Mouse (Mus musculus) heart, postnatal 25 days (tissue): ENCODE results near the gene Slc25a38. TPM values are rescaled to one million over a fixed set of nuclear protein-coding genes. Genes with fewer than 3 reads are reported as not detected.
A peak's percentile ranks its signal among the peaks of the same experiment; 100 is the strongest.

Experiments used
- DNase-seq: peaks from one replicate; pipeline ENCODE4 v3.0.0; 2022; ENCODE audit warnings: low spot score
- intact Hi-C: fragments of 180-260 bp; cut with DNase I; formaldehyde crosslinking; loops from one replicate; pipeline ENCODE4 v1.15.1; 2025
- total RNA-seq, 2 experiments: library from RNA; stranded (reverse); gene quantifications; 2 replicates each; pipeline ENCODE4 v1.2.3; 2021

Slc25a38 gene
- total RNA-seq, 2 experiments from 2014 or later, result 16.7 to 18.4 TPM

- DNase-seq, result no peak
- intact Hi-C loops, result no loop called here
Measured at GRCm38 (mm10) chr9:120133755-120134475, 23.7 kb downstream of the Slc25a38 start.

DNA sequence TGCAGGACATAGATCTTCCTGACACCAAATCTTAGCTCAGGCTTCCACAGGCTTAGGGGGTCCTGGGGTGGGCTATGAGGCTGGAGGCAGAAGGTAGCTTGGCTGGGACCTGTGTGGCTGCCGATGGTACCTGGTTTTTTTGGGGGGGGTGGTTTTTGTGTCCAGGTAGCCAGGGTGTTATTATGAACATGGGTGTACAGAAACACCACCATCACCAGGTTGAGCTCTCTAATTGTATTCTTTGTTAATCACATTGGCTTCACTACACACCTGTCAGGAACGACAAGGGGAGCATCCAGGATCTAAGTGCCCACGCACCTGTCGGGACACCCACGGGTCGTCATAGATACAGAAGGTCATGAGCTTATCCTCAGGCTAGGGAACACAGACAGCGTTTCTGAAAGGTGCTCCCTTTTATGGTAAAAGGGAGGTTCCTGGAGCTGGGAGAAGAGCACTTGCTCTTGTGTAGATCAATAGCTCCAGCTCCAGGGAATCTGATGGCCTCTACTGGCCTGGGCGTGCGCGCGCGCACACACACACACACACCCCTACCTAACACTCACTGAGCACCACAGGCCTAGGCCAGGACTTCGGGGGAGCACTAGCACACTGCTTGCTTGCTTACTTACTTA lies 24.5 kb downstream of the Slc25a38 start:
- intact Hi-C loops, result no loop called here
- DNase-seq, result no peak

- DNase-seq, result no peak
- intact Hi-C loops, result no loop called here
Measured at GRCm38 (mm10) chr9:120135454-120135853, 25.3 kb downstream of the Slc25a38 start.

GRCm38 (mm10) chr9:120140652-120141051 lies 30.5 kb downstream of the Slc25a38 start:
- DNase-seq, result peak; percentile 14
- intact Hi-C loops, result loop anchor here (2.0 to 5.0 kb wide), 3 partner anchors 30 to 287 kb away; no protein-coding TSS in a partner anchor

GRCm38 (mm10) chr9:120144474-120144873 lies 34.3 kb downstream of the Slc25a38 start:
- intact Hi-C loops, result loop anchor here (5.0 kb wide), 2 partner anchors 233 to 283 kb away; no protein-coding TSS in a partner anchor
- no peak for DNase-seq

- no peak for DNase-seq
- intact Hi-C loops, result no loop called here
Measured at GRCm38 (mm10) chr9:120149222-120149828, 39.2 kb downstream of the Slc25a38 start, which contains the start of gene Mobp. TSS of gene Mobp (plus strand) at chr9:120149707.

- DNase-seq, result no peak
- intact Hi-C loops, result no loop called here
Measured at GRCm38 (mm10) chr9:120151152-120151551, 41.0 kb downstream of the Slc25a38 start.

GRCm38 (mm10) chr9:120151906-120152399 lies 41.8 kb downstream of the Slc25a38 start:
- intact Hi-C loops, result no loop called here
- DNase-seq, result no peak

- DNase-seq, result no peak
- intact Hi-C loops, result no loop called here
Measured at GRCm38 (mm10) chr9:120158047-120158446, 47.9 kb downstream of the Slc25a38 start.

- intact Hi-C loops, result no loop called here
- DNase-seq, result no peak
Measured at GRCm38 (mm10) chr9:120163862-120164261, 53.7 kb downstream of the Slc25a38 start.

- no peak for DNase-seq
- intact Hi-C loops, result no loop called here
Measured at GRCm38 (mm10) chr9:120167826-120168225, 57.7 kb downstream of the Slc25a38 start.

DNA sequence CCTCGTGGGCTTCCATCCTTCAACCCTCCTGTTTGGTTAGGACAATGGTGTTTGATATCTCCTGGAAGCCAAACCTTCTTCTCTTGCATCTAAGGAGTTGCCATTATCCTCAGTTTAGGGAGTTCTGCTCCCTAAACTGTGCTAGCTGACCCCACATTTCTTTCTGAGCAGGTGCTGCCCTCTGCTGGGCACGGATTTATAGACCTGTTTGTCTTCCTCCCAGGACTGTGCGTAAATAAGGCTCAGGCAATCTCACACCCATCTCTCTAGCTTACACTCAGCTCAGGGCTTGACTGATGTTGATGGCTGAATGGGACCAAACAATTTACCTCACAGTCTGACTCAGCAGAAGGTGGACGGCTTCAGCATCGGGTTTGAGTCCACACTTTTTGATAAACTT lies 61.1 kb downstream of the Slc25a38 start:
- DNase-seq, result no peak
- intact Hi-C loops, result loop anchor here (2.0 kb wide), 1 partner anchor 30 kb away; no protein-coding TSS in a partner anchor

Other genes with a start within 250 kb of the Slc25a38 start
- gene Wdr48, start 215.5 kb upstream of the Slc25a38 start, total RNA-seq, result 10 to 100 TPM; 26.2 to 30.4 TPM
- gene Gorasp1, start 172.8 kb upstream of the Slc25a38 start, total RNA-seq, result 10 to 100 TPM; 28.1 to 31.5 TPM
- gene Ttc21a, start 172.8 kb upstream of the Slc25a38 start, total RNA-seq, result not detected
- 10 to 100 TPM in 1 of 2 experiments, 1 to 10 TPM in 1; 10.0 to 13.3 TPM for gene Csrnp1, start 125.7 kb upstream of the Slc25a38 start, total RNA-seq
- gene Xirp1, start 86.8 kb upstream of the Slc25a38 start, total RNA-seq, result 100 to 1,000 TPM; 125 to 136 TPM
- 1 to 10 TPM; 3.0 to 5.1 TPM for gene Cx3cr1, start 40.5 kb upstream of the Slc25a38 start, total RNA-seq
- not detected for gene Ccr8, start 18.3 kb upstream of the Slc25a38 start, total RNA-seq
- gene Rpsa, start 17.3 kb downstream of the Slc25a38 start, total RNA-seq, result 100 to 1,000 TPM; 545 TPM
- under 1 TPM; 0.08 to 0.49 TPM for gene Mobp, start 39.3 kb downstream of the Slc25a38 start, total RNA-seq
- gene Myrip, start 191.1 kb downstream of the Slc25a38 start, total RNA-seq, result 1 to 10 TPM; 4.5 to 4.8 TPM